Mouse (Mus musculus) kidney, postnatal 25 days (tissue): ENCODE measurements around the gene Etv6.

Experiments
- DNase-seq, 2 experiments: peaks; one replicate each; pipeline ENCODE4 v3.0.0; 2021; ENCODE audit warnings: mixed read lengths in 2 of 2

The Etv6 gene

GRCm38 (mm10) chr6:134173439-134173838 lies 137.9 kb downstream of the Etv6 start:
- peak in 1 of 2 experiments; percentile 38 for DNase-seq

- DNase-seq, result no peak
Observed at GRCm38 (mm10) chr6:134175059-134175458, 139.6 kb downstream of the Etv6 start.

DNA sequence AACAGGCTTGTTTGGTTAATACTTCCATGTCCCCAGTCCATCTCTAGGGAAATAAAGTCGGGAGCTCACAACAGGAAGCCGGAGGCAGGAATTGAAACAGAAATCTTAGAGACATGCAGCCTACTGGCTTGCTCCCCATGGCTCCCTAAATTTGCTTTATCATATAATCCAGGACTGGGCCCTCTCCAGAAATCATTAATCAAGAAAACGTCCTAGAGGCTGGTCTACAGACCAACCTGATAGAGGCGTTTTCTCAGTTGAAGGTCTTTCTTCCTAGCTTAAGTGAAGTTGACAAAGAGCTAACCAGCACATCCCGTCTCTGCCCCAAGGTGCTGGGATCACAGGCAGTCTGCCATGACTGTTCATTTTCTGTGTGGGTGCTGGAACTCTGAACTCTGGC lies 141.7 kb downstream of the Etv6 start:
- DNase-seq, result no peak

GRCm38 (mm10) chr6:134182301-134182948 lies 146.9 kb downstream of the Etv6 start:
- DNase-seq, result no peak

DNA sequence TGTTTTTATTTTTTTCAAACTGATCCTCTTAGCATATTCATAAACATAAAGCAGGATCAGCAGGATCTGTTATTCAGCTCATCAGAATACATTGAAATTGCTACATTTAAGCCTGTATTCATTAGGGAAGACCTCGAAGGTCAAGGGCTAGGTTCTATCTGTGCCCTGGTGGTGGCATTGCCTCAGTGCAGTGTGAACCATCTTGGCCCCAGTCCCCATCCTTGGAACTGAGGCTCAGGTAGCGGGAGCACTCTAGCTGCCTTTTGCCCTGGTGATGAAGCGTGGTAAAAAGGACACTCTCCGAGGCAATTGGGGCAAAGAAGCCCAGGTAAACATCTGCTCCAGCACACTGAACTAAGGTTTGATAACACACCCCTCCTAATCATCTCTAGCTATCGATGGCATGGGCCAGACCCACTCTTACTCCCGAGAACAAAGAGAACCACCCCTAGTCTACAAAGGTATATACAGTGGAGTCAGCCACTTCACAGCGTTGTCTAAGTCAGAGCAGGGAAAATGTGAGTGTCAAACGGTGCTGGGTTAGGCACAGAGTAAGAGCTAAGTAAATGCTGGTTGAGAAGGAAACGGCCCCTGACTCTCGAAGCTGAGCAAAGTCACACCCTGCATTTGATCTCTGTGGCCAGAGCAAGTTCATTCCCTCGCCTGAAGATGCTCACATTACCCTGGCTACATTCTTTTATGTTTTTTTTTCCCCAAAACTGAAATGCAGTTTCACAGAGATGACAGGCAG lies 148.3 kb downstream of the Etv6 start:
- DNase-seq, result no peak

DNA sequence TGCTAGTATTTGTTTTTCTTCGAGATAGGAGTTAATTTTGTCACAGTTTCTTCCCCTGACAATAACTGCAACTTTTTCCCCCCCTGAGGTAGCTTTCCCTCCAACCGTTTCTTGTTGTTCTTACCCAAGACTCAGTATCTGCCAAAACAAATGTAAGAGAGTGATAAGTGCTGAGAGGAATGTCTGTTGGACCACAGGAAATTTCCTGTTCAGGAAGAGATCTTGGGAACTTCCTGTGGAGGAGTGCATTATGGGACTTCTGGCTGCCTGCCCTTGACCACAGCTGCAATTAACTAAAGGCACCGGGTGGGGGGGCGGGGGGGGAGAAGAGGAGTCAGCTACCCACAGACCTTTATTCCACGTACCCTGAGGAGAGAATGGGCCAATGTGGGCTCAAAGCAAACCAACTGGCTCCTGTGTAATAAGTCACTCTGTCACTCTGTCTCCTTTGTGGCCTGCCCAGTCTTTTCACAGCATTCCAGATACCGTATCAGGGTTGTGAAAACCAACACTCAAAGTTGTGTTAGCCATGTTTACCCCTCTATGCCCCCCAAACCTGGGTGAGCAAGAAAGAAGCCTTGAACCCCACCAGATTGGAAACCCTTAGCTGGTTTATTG lies 150.9 kb downstream of the Etv6 start:
- peak; percentile 83 to 84 for DNase-seq

GRCm38 (mm10) chr6:134188719-134189118 lies 153.2 kb downstream of the Etv6 start:
- DNase-seq, result no peak

DNA sequence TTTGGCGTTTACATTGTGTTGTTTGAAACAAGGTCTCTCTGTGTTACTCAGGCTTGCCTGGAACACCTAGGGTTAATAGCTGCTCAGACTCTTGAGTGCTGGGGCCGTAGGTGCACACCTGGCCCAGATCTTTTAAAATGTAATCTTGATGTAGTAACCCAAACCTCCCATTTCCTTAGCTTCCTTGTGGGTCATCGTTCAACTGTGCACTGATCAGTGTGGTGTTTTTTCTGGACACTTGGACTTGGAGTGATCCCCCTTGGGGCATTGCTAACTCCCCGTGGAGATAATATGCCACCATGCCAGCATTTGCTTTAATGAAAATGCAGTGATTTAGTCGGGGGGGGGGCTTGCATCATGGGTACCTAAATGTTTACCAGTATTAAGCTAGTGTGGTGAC lies 153.7 kb downstream of the Etv6 start:
- no peak for DNase-seq

DNA sequence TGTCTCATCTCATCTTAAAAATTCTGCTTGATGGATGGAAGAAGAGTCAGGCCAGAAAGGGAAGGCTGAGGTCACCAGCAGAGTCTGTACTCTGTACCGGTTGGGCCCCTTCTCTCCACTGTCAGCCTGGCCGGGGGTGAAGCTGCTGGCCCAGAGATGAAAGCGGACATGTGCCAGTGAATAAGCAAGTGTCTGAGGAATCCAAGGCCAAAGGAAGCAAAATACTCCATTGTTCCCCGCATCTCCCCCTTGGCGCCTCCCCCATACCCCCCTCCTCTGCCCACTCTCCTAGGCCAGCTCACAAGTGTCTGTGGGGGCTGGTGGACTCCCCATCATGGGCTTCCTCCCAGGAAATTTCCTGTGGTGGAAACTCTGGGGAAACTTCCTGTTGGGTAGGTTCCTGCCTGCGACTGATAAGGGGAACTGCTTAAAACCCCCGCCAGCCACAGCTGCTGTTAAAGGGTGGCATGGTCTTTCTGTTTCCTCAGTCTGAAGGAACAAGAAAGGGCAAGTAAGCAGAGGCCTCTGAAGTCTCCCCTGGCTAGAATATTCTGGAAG lies 154.2 kb downstream of the Etv6 start:
- DNase-seq, result peak; percentile 23 to 62

DNA sequence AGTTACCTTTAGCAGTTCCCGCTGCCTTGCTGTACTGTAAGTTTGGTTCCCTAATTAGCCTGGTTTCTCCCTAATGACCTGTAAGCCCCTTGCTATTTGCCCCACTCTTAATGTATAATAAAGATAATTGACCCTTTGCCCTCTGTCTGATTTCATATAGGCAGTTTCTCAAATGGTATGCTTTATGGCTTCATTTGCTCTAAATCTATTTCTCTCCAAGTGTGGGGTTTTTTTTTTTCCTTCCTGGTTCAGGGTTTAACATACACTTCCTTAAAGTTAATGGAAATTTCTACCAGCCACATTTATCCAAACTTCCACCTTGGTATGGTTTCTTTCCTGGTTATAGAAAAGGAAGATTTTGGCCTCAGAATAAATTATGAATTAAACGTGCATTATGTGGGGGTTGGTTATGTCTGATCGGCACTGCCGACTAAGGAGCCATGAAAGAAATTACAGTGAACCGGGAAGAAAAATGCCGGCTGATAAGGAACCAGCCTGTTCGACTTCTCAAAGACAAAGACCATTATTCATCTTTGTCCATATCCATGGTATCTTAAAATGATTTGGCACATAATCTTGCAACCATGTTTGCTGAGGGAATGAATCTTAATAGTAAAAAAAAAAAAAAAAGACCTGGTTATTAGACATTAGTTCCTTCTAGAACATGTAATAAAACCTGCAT lies 155.2 kb downstream of the Etv6 start:
- DNase-seq, result no peak

DNA sequence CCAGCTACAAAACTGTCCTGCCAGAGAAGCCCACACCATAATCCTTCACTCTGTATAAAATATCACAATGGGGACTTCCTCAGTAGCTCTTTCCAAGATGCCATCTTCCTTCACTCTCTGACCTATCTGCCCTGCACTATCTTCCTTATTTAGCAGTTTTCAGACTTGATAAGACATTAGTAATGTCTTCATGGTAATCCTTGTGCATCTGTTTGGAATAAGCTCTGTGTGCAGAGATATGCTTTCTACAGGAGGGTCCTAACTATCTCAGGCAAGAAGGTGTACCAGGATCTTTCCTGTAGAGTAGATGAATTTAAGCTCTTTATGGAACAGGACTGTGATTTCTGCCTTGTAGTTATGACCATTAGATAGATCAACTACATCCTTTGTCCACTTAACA lies 157.2 kb downstream of the Etv6 start:
- no peak for DNase-seq

DNA sequence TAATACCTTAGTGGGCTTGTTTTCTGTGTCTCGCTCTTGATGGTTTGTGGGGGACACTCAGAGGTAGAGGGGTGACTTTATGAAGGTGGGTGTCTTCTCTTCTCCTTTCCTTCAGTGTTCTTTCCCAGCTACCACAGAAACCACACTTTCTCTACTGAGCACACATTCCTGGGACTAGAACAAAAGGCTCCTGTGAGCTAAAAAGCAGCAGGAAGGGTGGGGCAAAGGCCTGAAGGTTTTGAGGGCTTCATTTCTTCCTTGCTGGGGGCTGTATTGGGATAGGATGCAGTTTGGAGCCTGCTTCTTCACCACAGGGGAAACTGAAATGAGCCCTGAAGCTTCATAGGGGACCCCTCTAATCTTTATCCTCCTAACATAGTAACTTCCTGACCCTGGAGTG lies 164.4 kb downstream of the Etv6 start:
- DNase-seq, result no peak

DNA sequence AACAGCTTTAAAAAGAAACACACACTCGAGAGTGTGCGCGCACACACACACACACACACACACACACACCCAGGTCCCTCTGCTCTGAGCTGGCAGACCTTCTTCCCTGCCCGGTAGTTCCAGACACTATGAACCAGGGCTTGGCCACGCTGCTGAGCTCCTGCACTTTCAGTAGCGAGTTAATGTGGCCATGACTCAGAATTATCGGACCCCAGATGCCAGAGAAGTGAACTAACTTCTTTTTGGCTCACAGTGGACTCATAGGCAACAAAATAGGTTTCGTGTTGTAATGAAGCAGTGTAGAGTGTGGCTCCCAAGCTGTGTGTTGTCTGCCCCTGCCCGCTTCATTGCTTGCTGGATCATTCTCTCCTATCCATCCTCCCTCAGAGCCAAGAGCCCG lies 165.1 kb downstream of the Etv6 start:
- peak in 1 of 2 experiments; percentile 37 for DNase-seq

DNA sequence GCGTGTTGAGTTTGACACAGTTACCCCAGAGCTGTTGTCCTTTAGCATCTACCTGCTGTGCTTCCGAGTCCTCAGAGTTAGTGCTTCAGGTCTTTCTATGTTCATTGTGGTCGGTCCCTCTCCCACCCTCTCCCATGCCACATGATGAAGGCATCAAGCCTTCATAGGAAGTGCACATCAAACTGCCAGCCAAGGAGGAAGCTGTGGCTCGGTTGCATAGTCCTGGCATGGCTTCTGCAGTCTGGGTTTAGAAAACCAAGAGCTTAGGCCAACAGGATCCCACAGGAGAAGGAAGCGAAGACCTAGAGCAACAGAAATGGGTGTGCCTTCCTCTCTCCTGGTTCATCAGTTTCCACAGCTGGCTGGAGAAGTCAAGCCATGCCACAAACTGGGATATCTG lies 166.7 kb downstream of the Etv6 start:
- DNase-seq, result no peak

DNA sequence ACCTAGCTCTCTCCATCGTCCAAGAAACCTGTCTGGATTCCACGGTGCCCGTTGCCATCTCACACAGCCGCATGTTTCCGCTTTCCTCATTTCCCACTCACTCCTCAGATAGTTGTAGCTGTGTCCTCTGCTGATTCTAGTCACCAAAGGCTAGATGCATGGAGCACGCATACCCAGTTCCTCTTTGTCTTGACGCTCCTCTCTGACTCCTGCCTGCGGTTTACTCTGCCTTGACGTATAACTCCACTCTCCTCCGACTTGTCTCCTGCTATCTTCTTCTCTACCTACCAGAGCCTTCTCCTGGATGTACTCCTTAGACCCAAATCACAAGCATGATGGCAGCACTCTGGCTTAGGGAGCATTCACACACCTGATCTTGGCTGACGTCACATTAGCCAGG lies 169.7 kb downstream of the Etv6 start:
- no peak for DNase-seq

DNA sequence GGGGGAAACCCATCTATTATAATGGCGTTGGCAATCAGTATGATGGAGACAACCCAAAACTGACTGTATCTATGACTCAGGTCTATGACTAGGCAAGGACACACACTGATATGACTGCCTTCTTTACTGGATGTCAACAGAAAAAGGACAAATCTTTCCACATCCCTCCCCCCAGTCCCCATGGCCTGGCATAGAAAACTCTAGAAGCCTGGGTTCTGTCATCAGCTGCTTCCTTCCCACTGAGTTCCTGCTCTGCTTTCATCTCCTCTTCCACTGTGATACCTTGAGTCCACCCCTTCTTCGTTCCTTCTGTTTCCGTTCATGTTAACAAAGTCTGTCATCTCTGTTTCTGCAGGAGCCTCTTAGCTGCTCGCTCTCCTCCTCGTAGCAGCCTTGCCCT lies 170.2 kb downstream of the Etv6 start:
- no peak for DNase-seq

DNA sequence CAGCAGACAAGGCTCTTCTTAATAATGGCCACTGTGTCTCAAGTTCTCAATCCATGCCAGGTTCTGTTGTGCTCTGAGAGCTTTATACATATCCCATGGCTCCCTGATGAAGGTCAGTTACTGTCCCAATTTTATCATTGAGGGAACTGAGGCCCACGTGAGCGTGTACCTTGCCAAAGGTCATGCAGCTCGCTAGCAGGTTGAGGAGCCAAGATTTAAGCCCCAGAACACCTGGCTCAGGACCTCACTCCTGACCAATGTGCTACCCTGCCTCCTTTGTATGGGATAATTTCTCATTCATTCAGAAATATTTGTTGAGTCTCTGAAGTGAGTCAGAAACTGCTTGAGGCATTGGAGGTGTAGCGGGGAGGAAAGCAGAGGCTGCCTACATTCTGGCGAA lies 170.8 kb downstream of the Etv6 start:
- no peak for DNase-seq

GRCm38 (mm10) chr6:134207391-134208179 lies 172.1 kb downstream of the Etv6 start:
- peak; percentile 50 to 61 for DNase-seq

DNA sequence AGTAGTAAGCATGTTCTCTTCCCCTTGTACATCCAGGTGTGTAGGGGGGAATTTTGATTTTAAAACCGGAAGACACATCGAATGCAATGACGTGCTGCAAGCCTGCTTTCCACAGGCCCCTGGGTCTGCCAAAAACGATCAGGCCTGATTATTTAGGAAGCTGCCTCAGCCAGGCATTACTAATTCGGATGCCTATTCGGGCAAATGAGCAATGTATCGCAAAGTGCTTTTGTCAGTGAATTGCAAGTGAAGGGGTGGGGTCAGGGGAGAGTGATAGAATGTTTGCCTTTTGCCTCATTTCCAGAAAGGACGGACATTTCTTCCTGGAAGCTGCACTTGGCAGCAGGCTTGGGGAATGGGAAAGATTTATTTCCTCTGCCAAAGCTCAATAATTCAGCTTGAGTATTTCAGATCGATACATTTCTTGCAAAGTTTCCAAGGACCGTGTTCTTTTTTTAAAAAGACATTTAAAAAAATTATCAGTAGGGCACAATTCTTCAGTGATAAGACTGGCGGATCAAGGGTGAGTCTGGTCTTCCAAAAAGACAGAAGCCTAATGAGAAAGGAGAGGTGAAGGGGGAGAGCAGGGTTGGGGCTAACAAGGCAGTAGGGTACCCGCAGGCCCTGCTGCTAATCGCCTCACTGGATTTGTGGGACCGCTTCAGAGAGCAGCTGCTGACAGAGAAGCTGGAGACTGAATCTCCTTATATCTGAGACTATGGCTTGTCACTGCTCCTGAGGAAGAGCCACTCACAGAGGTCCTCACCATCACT lies 172.9 kb downstream of the Etv6 start:
- DNase-seq, result no peak

GRCm38 (mm10) chr6:134210675-134211457 lies 175.4 kb downstream of the Etv6 start:
- DNase-seq, result no peak

DNA sequence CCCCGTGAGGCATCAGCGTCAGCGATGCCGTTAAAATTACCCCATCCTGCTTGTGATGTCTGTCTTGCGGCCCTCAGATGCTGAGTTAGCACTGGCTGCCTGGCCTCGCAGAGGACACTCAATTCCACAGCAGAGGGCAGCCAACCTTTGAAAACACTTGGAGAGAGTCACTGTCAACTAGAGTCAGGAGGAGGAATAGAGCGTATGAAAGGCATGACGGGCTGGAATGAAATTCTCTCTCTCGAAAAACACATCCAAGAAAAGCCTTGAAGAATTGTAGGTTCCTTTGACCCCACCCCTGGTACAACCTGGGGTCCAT lies 175.9 kb downstream of the Etv6 start:
- DNase-seq, result peak; percentile 28 to 41
